Mouse (Mus musculus): ENCODE measurements around the gene Nxpe3.

DNA sequence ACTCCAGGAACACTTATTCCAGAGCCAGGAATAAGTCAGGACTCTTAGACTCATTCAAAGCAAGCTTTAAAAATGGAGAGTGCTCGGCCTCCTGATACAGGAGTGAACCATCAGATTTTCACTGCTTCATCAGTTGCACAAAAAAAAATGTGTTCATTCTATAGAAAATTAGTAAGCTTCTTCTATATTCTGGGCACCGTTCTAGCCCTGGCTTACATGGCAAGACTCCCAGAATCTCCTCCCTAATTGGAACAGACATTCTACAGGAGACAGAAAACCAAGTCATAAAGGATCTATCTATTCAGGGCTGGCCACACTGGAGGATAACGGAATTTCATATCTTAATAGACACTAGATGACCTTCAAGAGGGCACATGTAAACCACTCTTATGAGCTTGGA lies 34.0 kb downstream of the Nxpe3 start:
- TF ChIP-seq POLR2A (IDR thresholded peaks at IDR 0.05; ENCODE audit: low read depth, low read length) (no peak), CTCF (IDR thresholded peaks at IDR 0.05; ENCODE audit: borderline replicate concordance, insufficient read depth, low read length) (no peak)
